Mouse (Mus musculus): ENCODE results near the gene Becn1. TPM values are rescaled to one million over a fixed set of nuclear protein-coding genes. Genes with fewer than 3 reads are reported as not detected.
A peak's percentile ranks its signal among the peaks of the same experiment; 100 is the strongest.

The Becn1 gene
- total and polyA plus RNA-seq, 3 experiments, result 46.3 to 148 (median 97.7) TPM

GRCm38 (mm10) chr11:101251031-101251430 is 51.1 kb downstream of the Becn1 start:
- no peak for TF ChIP-seq POLR2AphosphoS5 (IDR thresholded peaks at IDR 0.05; ENCODE audit: insufficient replicate concordance, low read depth, low read length)
- TF ChIP-seq CTCF (IDR thresholded peaks at IDR 0.05; ENCODE audit: low read depth, low read length), result no peak
- TF ChIP-seq TAL1 (conservative IDR thresholded peaks at IDR 0.05; ENCODE audit: low read depth, low read length), result no peak
- TF ChIP-seq GATA1 (IDR thresholded peaks at IDR 0.05; ENCODE audit: borderline replicate concordance, low read length), result no peak
- TF ChIP-seq GATA2 (IDR thresholded peaks at IDR 0.05; ENCODE audit: borderline replicate concordance, low read depth, low read length), result no peak
- H3K4me1 ChIP-seq (ENCODE audit: insufficient read depth, low read depth, low read length), result peaks cover 22% of the 10 kb centered on the region
- ATAC-seq (ENCODE audit: extremely low read depth, insufficient number of reproducible peaks, low FRiP score, poor library complexity, severe bottlenecking) (no peak), DNase-seq (ENCODE audit: low spot score) (no peak)
- H3K27me3 ChIP-seq (ENCODE audit: insufficient read depth, low read length), result peaks cover 24% of the 10 kb centered on the region
- H3K9me3 ChIP-seq (replicated peaks), result 0 out of 2 replicates have a peak, but pooled peaks cover 3% of the 10 kb centered on the region
- no peak overlapping the region for H3K4me3 ChIP-seq (ENCODE audit: low read depth, low read length)
- H3K36me3 ChIP-seq (replicated peaks), result peaks cover 6% of the 10 kb centered on the region

DNA sequence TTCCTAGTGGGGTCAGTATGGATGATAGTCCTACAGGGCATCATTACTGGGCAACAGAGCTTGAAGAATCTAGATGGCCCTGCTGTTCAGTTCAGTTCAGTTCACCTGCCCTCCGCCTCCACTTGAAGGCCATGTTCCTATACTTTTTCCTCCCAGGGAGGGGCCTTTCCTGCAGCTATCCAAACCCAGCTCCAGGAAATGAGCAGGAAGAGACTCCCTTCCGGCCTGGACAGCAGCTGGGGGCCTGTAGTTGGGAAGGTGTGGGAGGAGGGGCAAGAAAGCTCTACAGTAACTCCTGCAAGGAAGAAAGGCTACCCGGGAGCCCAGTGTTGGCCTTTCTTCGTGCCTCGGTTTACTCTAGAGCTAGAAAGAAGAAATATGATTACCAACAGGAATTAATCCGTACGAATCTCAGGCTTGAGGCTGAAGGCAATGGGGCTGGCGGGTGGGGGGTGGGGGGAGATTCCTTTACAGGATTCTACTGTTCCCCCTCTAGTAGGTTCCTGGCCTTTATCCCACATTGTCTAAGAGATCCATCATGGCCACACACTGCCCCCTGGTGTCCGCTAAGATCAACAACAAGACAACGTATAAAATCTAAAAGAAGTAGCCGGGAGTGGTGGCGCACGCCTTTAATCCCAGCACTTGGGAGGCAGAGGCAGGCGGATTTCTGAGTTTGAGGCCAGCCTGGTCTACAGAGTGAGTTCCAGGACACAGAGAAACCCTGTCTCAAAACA is 53.7 kb downstream of the Becn1 start:
- no peak for ATAC-seq (ENCODE audit: extremely low read depth, insufficient number of reproducible peaks, low FRiP score, poor library complexity, severe bottlenecking)
- Histone ChIP-seq H3K36me3 (replicated peaks) (no peaks in the 10 kb centered on the region), H3K9me3 (replicated peaks) (0 out of 2 replicates have a peak, but pooled peaks cover 3% of the 10 kb centered on the region), H3K4me1 (ENCODE audit: insufficient read depth, low read depth, low read length) (peaks cover 26% of the 10 kb centered on the region), H3K4me3 (ENCODE audit: low read depth, low read length) (no peak overlapping the region), H3K27me3 (ENCODE audit: insufficient read depth, low read length) (peaks cover 43% of the 10 kb centered on the region)
- TF ChIP-seq TAL1 (conservative IDR thresholded peaks at IDR 0.05; ENCODE audit: low read depth, low read length), result no peak
- 0 out of 2 replicates have a peak, but pooled peaks have one; percentile 9 for TF ChIP-seq CTCF (IDR thresholded peaks at IDR 0.05; ENCODE audit: low read depth, low read length)
- DNase-seq (ENCODE audit: low spot score), result no peak

- no peak for DNase-seq (ENCODE audit: low spot score)
- Histone ChIP-seq H3K36me3 (replicated peaks) (no peaks in the 10 kb centered on the region), H3K27me3 (ENCODE audit: insufficient read depth, low read length) (peaks cover 50% of the 10 kb centered on the region), H3K4me1 (ENCODE audit: insufficient read depth, low read depth, low read length) (peaks cover 22% of the 10 kb centered on the region), H3K4me3 (ENCODE audit: low read depth, low read length) (no peak overlapping the region), H3K9me3 (replicated peaks) (0 out of 2 replicates have a peak, but pooled peaks cover 3% of the 10 kb centered on the region)
- TF ChIP-seq POLR2AphosphoS5 (IDR thresholded peaks at IDR 0.05; ENCODE audit: insufficient replicate concordance, low read depth, low read length), result no peak
- no peak for ATAC-seq (ENCODE audit: extremely low read depth, insufficient number of reproducible peaks, low FRiP score, poor library complexity, severe bottlenecking)
Measured at GRCm38 (mm10) chr11:101247521-101248030, 54.5 kb downstream of the Becn1 start.

GRCm38 (mm10) chr11:101246702-101247012 is 55.4 kb downstream of the Becn1 start:
- no peak for DNase-seq (ENCODE audit: low spot score)
- TF ChIP-seq CTCF (IDR thresholded peaks at IDR 0.05; ENCODE audit: low read depth, low read length) (no peak), GATA1 (IDR thresholded peaks at IDR 0.05; ENCODE audit: borderline replicate concordance, low read length) (no peak), POLR2AphosphoS5 (IDR thresholded peaks at IDR 0.05; ENCODE audit: insufficient replicate concordance, low read depth, low read length) (no peak), TAL1 (conservative IDR thresholded peaks at IDR 0.05; ENCODE audit: low read depth, low read length) (no peak), GATA2 (IDR thresholded peaks at IDR 0.05; ENCODE audit: borderline replicate concordance, low read depth, low read length) (no peak)
- H3K27me3 ChIP-seq (ENCODE audit: insufficient read depth, low read length), result peaks cover 59% of the 10 kb centered on the region
- H3K9me3 ChIP-seq (replicated peaks), result 0 out of 2 replicates have a peak, but pooled peaks cover 3% of the 10 kb centered on the region
- H3K4me3 ChIP-seq (ENCODE audit: low read depth, low read length), result no peak overlapping the region
- H3K36me3 ChIP-seq (replicated peaks), result no peaks in the 10 kb centered on the region
- ATAC-seq (ENCODE audit: extremely low read depth, insufficient number of reproducible peaks, low FRiP score, poor library complexity, severe bottlenecking), result no peak
- peaks cover 20% of the 10 kb centered on the region for H3K4me1 ChIP-seq (ENCODE audit: insufficient read depth, low read depth, low read length)

- DNase-seq (ENCODE audit: low spot score) (no peak), ATAC-seq (ENCODE audit: extremely low read depth, insufficient number of reproducible peaks, low FRiP score, poor library complexity, severe bottlenecking) (no peak)
- Histone ChIP-seq H3K36me3 (replicated peaks) (no peaks in the 10 kb centered on the region), H3K4me1 (ENCODE audit: insufficient read depth, low read depth, low read length) (peaks cover 20% of the 10 kb centered on the region), H3K4me3 (ENCODE audit: low read depth, low read length) (no peak within 1 kb of the TSS; the same call in 1 of the 2 replicates), H3K27me3 (ENCODE audit: insufficient read depth, low read length) (peaks cover 63% of the 10 kb centered on the region), H3K9me3 (replicated peaks) (0 out of 2 replicates have a peak, but pooled peaks cover 3% of the 10 kb centered on the region)
- TF ChIP-seq POLR2AphosphoS5 (IDR thresholded peaks at IDR 0.05; ENCODE audit: insufficient replicate concordance, low read depth, low read length), result no peak
- TF ChIP-seq GATA2 (IDR thresholded peaks at IDR 0.05; ENCODE audit: borderline replicate concordance, low read depth, low read length), result no peak
- TF ChIP-seq GATA1 (IDR thresholded peaks at IDR 0.05; ENCODE audit: borderline replicate concordance, low read length), result no peak
- no peak for TF ChIP-seq TAL1 (conservative IDR thresholded peaks at IDR 0.05; ENCODE audit: low read depth, low read length)
- TF ChIP-seq CTCF (IDR thresholded peaks at IDR 0.05; ENCODE audit: low read depth, low read length), result no peak
Measured at GRCm38 (mm10) chr11:101245855-101246701, 56.0 kb downstream of the Becn1 start, which contains the start of gene Ramp2. Gene Ramp2, plus strand, starts transcription at chr11:101246028.

GRCm38 (mm10) chr11:101245071-101245470 is 57.0 kb downstream of the Becn1 start:
- ATAC-seq (ENCODE audit: extremely low read depth, insufficient number of reproducible peaks, low FRiP score, poor library complexity, severe bottlenecking) (no peak), DNase-seq (ENCODE audit: low spot score) (no peak)
- no peak for TF ChIP-seq CTCF (IDR thresholded peaks at IDR 0.05; ENCODE audit: low read depth, low read length)
- TF ChIP-seq GATA1 (IDR thresholded peaks at IDR 0.05; ENCODE audit: borderline replicate concordance, low read length), result no peak
- no peak for TF ChIP-seq GATA2 (IDR thresholded peaks at IDR 0.05; ENCODE audit: borderline replicate concordance, low read depth, low read length)
- no peak for TF ChIP-seq POLR2AphosphoS5 (IDR thresholded peaks at IDR 0.05; ENCODE audit: insufficient replicate concordance, low read depth, low read length)
- no peak for TF ChIP-seq TAL1 (conservative IDR thresholded peaks at IDR 0.05; ENCODE audit: low read depth, low read length)
- Histone ChIP-seq H3K4me3 (ENCODE audit: low read depth, low read length) (no peak overlapping the region), H3K36me3 (replicated peaks) (no peaks in the 10 kb centered on the region), H3K9me3 (replicated peaks) (0 out of 2 replicates have a peak, but pooled peaks cover 3% of the 10 kb centered on the region), H3K4me1 (ENCODE audit: insufficient read depth, low read depth, low read length) (peaks cover 20% of the 10 kb centered on the region), H3K27me3 (ENCODE audit: insufficient read depth, low read length) (peaks cover 64% of the 10 kb centered on the region)

All from G1E (cell line).